Mouse (Mus musculus) MEL (cell line): Measurements from ENCODE around the gene Omp. TPM values are rescaled to one million over a fixed set of nuclear protein-coding genes. Genes with fewer than 3 reads are reported as not detected.

Experiments used
- DNase-seq: peaks from one replicate; pipeline ENCODE4 v3.0.0; 2011; ENCODE audit warnings: low read depth, low spot score
- H3K27ac ChIP-seq: 2 replicates; pipeline ENCODE4 v1.5.1; 2012; ENCODE audit warnings: low read depth, mild to moderate bottlenecking, control low read depth, low read length, moderate library complexity; ENCODE audit not compliant: control insufficient read depth
- H3K27me3 ChIP-seq, 2 experiments: fragments of 150-350 bp in 1 of 2; sonication (generic) in 1 of 2; 2 replicates each; pipeline ENCODE4 v1.6.1; 2012; ENCODE audit warnings: low read length in 2 of 2, mild to moderate bottlenecking in 2 of 2, improper control_type of control experiment in 1 of 2, moderate library complexity in 1 of 2; ENCODE audit not compliant: insufficient read depth in 2 of 2, control insufficient read depth in 1 of 2
- H3K36me3 ChIP-seq, 2 experiments: 2 replicates each; pipeline ENCODE4 v1.6.1; 2012 to 2014; ENCODE audit warnings: low read length in 2 of 2, improper control_type of control experiment in 1 of 2, inconsistent platforms in 1 of 2, mild to moderate bottlenecking in 1 of 2; ENCODE audit not compliant: insufficient read depth in 2 of 2, control insufficient read depth in 1 of 2
- H3K4me1 ChIP-seq, 2 experiments: fragments of 150-350 bp in 1 of 2; sonication (generic) in 1 of 2; 2 replicates each; pipeline ENCODE4 v1.6.1; 2012; ENCODE audit warnings: low read length in 2 of 2, improper control_type of control experiment in 1 of 2, mild to moderate bottlenecking in 1 of 2; ENCODE audit not compliant: insufficient read depth in 2 of 2, control insufficient read depth in 1 of 2
- H3K4me3 ChIP-seq, 2 experiments: fragments of 150-350 bp in 1 of 2; sonication (generic) in 1 of 2; 2 replicates each; pipeline ENCODE4 v1.5.1; 2012; ENCODE audit warnings: low read depth in 2 of 2, low read length in 2 of 2, mild to moderate bottlenecking in 2 of 2, moderate library complexity in 2 of 2, control low read depth in 1 of 2, improper control_type of control experiment in 1 of 2; ENCODE audit not compliant: control insufficient read depth in 1 of 2, insufficient read depth in 1 of 2
- H3K79me2 ChIP-seq: 2 replicates; pipeline ENCODE4 v1.6.1; 2012; ENCODE audit warnings: mild to moderate bottlenecking, low read length, moderate library complexity; ENCODE audit not compliant: control insufficient read depth, poor library complexity, insufficient read depth
- H3K9ac ChIP-seq: 2 replicates; pipeline ENCODE4 v1.6.1; 2012; ENCODE audit warnings: low read depth, mild to moderate bottlenecking, control low read depth, low read length, moderate library complexity; ENCODE audit not compliant: control insufficient read depth, poor library complexity, severe bottlenecking
- H3K9me3 ChIP-seq: fragments of 150-350 bp; sonication (generic); replicated peaks from 2 replicates; pipeline ENCODE4 v1.6.1; 2012; ENCODE audit warnings: mild to moderate bottlenecking, low read length, improper control_type of control experiment, moderate library complexity; ENCODE audit not compliant: insufficient read depth
- BHLHE40 ChIP-seq: IDR thresholded peaks from 2 replicates; pipeline ENCODE4 v1.6.1; 2012; ENCODE audit warnings: low read depth, mild to moderate bottlenecking, inconsistent platforms, low read length, improper control_type of control experiment, borderline replicate concordance
- CHD1 ChIP-seq: IDR thresholded peaks from 2 replicates; pipeline ENCODE4 v1.6.1; 2012; ENCODE audit warnings: low read depth, mild to moderate bottlenecking, inconsistent platforms, low read length, improper control_type of control experiment
- CTCF ChIP-seq, 3 experiments: IDR thresholded peaks in 2 of 3; conservative IDR thresholded peaks in 1 of 3; 2 replicates each; pipeline ENCODE4 v1.5.1; 2011 to 2012; ENCODE audit warnings: low read length in 3 of 3, low read depth in 2 of 3, mild to moderate bottlenecking in 2 of 3, improper control_type of control experiment in 1 of 3, inconsistent platforms in 1 of 3, mixed read lengths in 1 of 3, moderate library complexity in 1 of 3; ENCODE audit not compliant: control insufficient read depth in 1 of 3, insufficient read depth in 1 of 3, poor library complexity in 1 of 3, severe bottlenecking in 1 of 3
- E2F4 ChIP-seq: IDR thresholded peaks from 2 replicates; pipeline ENCODE4 v1.6.1; 2011; ENCODE audit warnings: low read depth, low read length, improper control_type of control experiment, borderline replicate concordance
- ELF1 ChIP-seq: IDR thresholded peaks from 2 replicates; pipeline ENCODE4 v1.6.1; 2014; ENCODE audit warnings: low read depth, mild to moderate bottlenecking, inconsistent platforms, low read length, improper control_type of control experiment, moderate library complexity
- ETS1 ChIP-seq: IDR thresholded peaks from 2 replicates; pipeline ENCODE4 v1.6.1; 2012; ENCODE audit warnings: low read depth, mild to moderate bottlenecking, inconsistent platforms, low read length, improper control_type of control experiment, moderate library complexity
- GABPA ChIP-seq: IDR thresholded peaks from 2 replicates; pipeline ENCODE4 v1.6.1; 2012; ENCODE audit warnings: low read depth, mild to moderate bottlenecking, inconsistent platforms, low read length, improper control_type of control experiment, moderate library complexity
- GATA1 ChIP-seq: IDR thresholded peaks from 2 replicates; pipeline ENCODE4 v1.6.1; 2011; ENCODE audit warnings: low read depth, low read length, improper control_type of control experiment
- HCFC1 ChIP-seq: IDR thresholded peaks from 2 replicates; pipeline ENCODE4 v1.6.1; 2012; ENCODE audit warnings: low read depth, mild to moderate bottlenecking, inconsistent platforms, low read length, improper control_type of control experiment, moderate library complexity
- MYB ChIP-seq: IDR thresholded peaks from 2 replicates; pipeline ENCODE4 v1.6.1; 2011; ENCODE audit warnings: mild to moderate bottlenecking, low read depth, low read length, improper control_type of control experiment
- POLR2A ChIP-seq, 2 experiments: IDR thresholded peaks; 2 replicates each; pipeline ENCODE4 v1.6.1; 2011 to 2012; ENCODE audit warnings: low read length in 2 of 2, mild to moderate bottlenecking in 2 of 2, control low read depth in 1 of 2, improper control_type of control experiment in 1 of 2, low read depth in 1 of 2, moderate library complexity in 1 of 2; ENCODE audit not compliant: control insufficient read depth in 1 of 2, insufficient read depth in 1 of 2, poor library complexity in 1 of 2
- RAD21 ChIP-seq: IDR thresholded peaks from 2 replicates; pipeline ENCODE4 v1.6.1; 2011; ENCODE audit warnings: mild to moderate bottlenecking, low read depth, low read length, improper control_type of control experiment
- RCOR1 ChIP-seq: IDR thresholded peaks from 2 replicates; pipeline ENCODE4 v1.6.1; 2012; ENCODE audit warnings: low read depth, mild to moderate bottlenecking, inconsistent platforms, low read length, improper control_type of control experiment
- SIN3A ChIP-seq: IDR thresholded peaks from 2 replicates; pipeline ENCODE4 v1.6.1; 2012; ENCODE audit warnings: low read length, improper control_type of control experiment, inconsistent platforms
- SMC3 ChIP-seq: IDR thresholded peaks from 2 replicates; pipeline ENCODE4 v1.6.1; 2011; ENCODE audit warnings: low read depth, low read length, improper control_type of control experiment
- TBP ChIP-seq: IDR thresholded peaks from 2 replicates; pipeline ENCODE4 v1.8.0; 2011; ENCODE audit warnings: low read depth, low read length, improper control_type of control experiment
- TCF12 ChIP-seq: IDR thresholded peaks from 2 replicates; pipeline ENCODE4 v1.6.1; 2014; ENCODE audit warnings: low read depth, mild to moderate bottlenecking, inconsistent platforms, low read length, improper control_type of control experiment, moderate library complexity
- UBTF ChIP-seq: IDR thresholded peaks from 2 replicates; pipeline ENCODE4 v1.6.1; 2012; ENCODE audit warnings: low read depth, mild to moderate bottlenecking, inconsistent platforms, low read length, improper control_type of control experiment, moderate library complexity, borderline replicate concordance; ENCODE audit not compliant: insufficient read depth
- USF1 ChIP-seq: IDR thresholded peaks from 2 replicates; pipeline ENCODE4 v1.6.1; 2014; ENCODE audit warnings: low read depth, mild to moderate bottlenecking, inconsistent platforms, low read length, improper control_type of control experiment, moderate library complexity
- USF2 ChIP-seq, 2 experiments: IDR thresholded peaks; 2 replicates each; pipeline ENCODE4 v1.6.1; 2011 to 2012; ENCODE audit warnings: improper control_type of control experiment in 2 of 2, low read length in 2 of 2, borderline replicate concordance in 1 of 2, inconsistent platforms in 1 of 2, low read depth in 1 of 2, mild to moderate bottlenecking in 1 of 2; ENCODE audit not compliant: insufficient read depth in 1 of 2
- polyA plus RNA-seq, 2 experiments: library from polyadenylated mRNA; stranded (reverse) in 1 of 2; unstranded in 1 of 2; fragments of >175 nt in 1 of 2; fragments of >200 nt in 1 of 2; gene quantifications; 2 replicates each; pipeline versions ENCODE4 v1.2.1 to v1.2.4; 2012; ENCODE audit warnings: low replicate concordance in 2 of 2, low read depth in 1 of 2; ENCODE audit not compliant: insufficient read length in 2 of 2, insufficient read depth in 1 of 2, missing spikeins in 1 of 2
- total RNA-seq: library from RNA; depleted of rRNA; stranded (reverse); fragments of 300-350 nt; gene quantifications from 2 replicates; pipeline ENCODE4 v1.2.3, GENCODE M21; 2012

The Omp gene
- total and polyA plus RNA-seq, 3 experiments, result 0.07 to 0.08 TPM; not detected in 1

DNA sequence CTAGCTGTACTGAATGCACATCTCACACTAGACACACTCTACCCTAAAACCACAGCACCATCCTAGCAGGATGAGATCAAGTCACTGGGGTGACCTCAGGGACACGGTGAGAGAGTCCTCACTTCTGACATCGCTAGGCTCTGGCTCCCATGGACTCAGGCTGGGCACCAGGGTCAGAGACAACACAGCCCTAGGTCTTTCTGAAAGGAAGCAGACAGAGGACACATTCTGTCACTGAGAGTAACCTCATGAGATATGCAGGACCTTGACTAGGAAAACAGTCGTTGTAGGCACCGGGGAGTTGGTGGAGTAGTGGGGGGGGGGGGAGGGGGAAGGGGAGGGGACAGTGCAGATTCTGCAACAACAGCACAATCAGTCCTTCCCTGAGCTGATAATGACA, 28.1 kb upstream of the Omp start:
- H3K36me3 ChIP-seq, result peaks cover 0 to 4% of the 10 kb centered on the region in 2 experiments; a peak in 2 of 4 replicates
- H3K9me3 ChIP-seq, result no peaks in the 10 kb centered on the region
- no peaks in the 10 kb centered on the region for H3K79me2 ChIP-seq
- no peak for DNase-seq
- TF ChIP-seq POLR2A (IDR thresholded peaks at IDR 0.05; ENCODE audit: control insufficient read depth in 1 of 2, insufficient read depth in 1 of 2, low read depth in 1 of 2, low read length in 2 of 2, poor library complexity in 1 of 2) (no peak), MYB (no peak), TCF12 (no peak), CHD1 (no peak), ELF1 (no peak), UBTF (no peak), SMC3 (no peak), SIN3A (no peak), USF2 (IDR thresholded peaks at IDR 0.05; ENCODE audit: borderline replicate concordance in 1 of 2, insufficient read depth in 1 of 2, low read depth in 1 of 2, low read length in 2 of 2) (no peak), GATA1 (no peak), ETS1 (no peak), RAD21 (no peak), RCOR1 (no peak), CTCF (IDR thresholded peaks at IDR 0.05 in 2 of 3, conservative IDR thresholded peaks at IDR 0.05 in 1 of 3; ENCODE audit: control insufficient read depth in 1 of 3, insufficient read depth in 1 of 3, low read depth in 2 of 3, low read length in 3 of 3, poor library complexity in 1 of 3, severe bottlenecking in 1 of 3) (no peak)
- TF ChIP-seq, all 39 proteins: peak for 0
- Histone ChIP-seq H3K4me3 (no peak overlapping the region), H3K27ac (no peak overlapping the region), H3K9ac (no peak overlapping the region), H3K4me1 (peaks cover 2 to 19% of the 10 kb centered on the region in 2 experiments; a peak in 3 of 4 replicates), H3K27me3 (no peaks in the 10 kb centered on the region)

DNA sequence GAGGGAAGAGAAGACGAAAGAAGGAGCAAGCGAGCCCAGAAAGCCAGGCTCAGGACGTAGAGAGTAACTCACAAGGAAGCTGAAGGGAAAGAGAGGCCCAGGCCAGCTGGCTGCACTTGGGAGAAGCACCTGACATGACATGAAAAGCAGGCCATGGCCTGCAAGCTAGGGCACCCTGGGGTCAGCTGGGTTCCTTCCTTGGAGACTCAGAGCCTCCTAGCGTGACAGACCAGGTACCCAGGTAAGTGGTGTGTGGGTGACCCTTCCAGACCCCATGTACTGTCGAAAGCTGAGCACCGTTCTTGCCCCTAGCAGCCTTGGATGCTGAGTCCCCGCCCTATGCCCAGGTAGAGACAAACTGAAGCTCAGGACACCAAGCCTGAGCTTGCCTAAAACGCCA, 27.4 kb upstream of the Omp start:
- no peak for DNase-seq
- Histone ChIP-seq H3K27me3 (no peaks in the 10 kb centered on the region), H3K4me3 (no peak overlapping the region), H3K9ac (no peak overlapping the region), H3K36me3 (peaks cover 0 to 4% of the 10 kb centered on the region in 2 experiments; a peak in 2 of 4 replicates), H3K79me2 (no peaks in the 10 kb centered on the region), H3K4me1 (peaks cover 2 to 19% of the 10 kb centered on the region in 2 experiments; a peak in 3 of 4 replicates), H3K9me3 (no peaks in the 10 kb centered on the region), H3K27ac (no peak overlapping the region)
- TF ChIP-seq E2F4 (no peak), CHD1 (no peak), HCFC1 (no peak), USF1 (no peak), TBP (no peak), TCF12 (no peak), GABPA (no peak), BHLHE40 (no peak), CTCF (IDR thresholded peaks at IDR 0.05 in 2 of 3, conservative IDR thresholded peaks at IDR 0.05 in 1 of 3; ENCODE audit: control insufficient read depth in 1 of 3, insufficient read depth in 1 of 3, low read depth in 2 of 3, low read length in 3 of 3, poor library complexity in 1 of 3, severe bottlenecking in 1 of 3) (no peak), SIN3A (no peak)
